Mouse (Mus musculus) liver, embryonic 12.5 days (tissue): ENCODE data around the gene Yars. TPM values are rescaled to one million over a fixed set of nuclear protein-coding genes. Genes with fewer than 3 reads are reported as not detected.

Source experiments
- ATAC-seq: fragments of 200-750 bp; cut with Nextera tagmentation; 2 replicates; pipeline ENCODE4 v1.8.0; 2017; ENCODE audit warnings: moderate number of reproducible peaks, mild to moderate bottlenecking, moderate library complexity
- H3K27ac ChIP-seq: fragments of 300-500 bp; sonication (generic); 2 replicates; pipeline ENCODE4 v1.5.1; 2016; ENCODE audit warnings: mild to moderate bottlenecking
- H3K27me3 ChIP-seq: fragments of 300-500 bp; sonication (generic); replicated peaks from 2 replicates; pipeline ENCODE4 v1.6.1; 2016; ENCODE audit warnings: mild to moderate bottlenecking, moderate library complexity
- H3K36me3 ChIP-seq: fragments of 300-500 bp; sonication (generic); 2 replicates; pipeline ENCODE4 v1.6.1; 2016; ENCODE audit warnings: mild to moderate bottlenecking, moderate library complexity
- H3K4me1 ChIP-seq: fragments of 300-500 bp; sonication (generic); 2 replicates; pipeline ENCODE4 v1.6.1; 2016
- H3K4me2 ChIP-seq: fragments of 300-500 bp; sonication (generic); 2 replicates; pipeline ENCODE4 v1.6.1; 2016; ENCODE audit warnings: mild to moderate bottlenecking, moderate library complexity
- H3K4me3 ChIP-seq: fragments of 300-500 bp; sonication (generic); 2 replicates; pipeline ENCODE4 v1.5.1; 2016; ENCODE audit warnings: mild to moderate bottlenecking, moderate library complexity
- H3K9ac ChIP-seq: fragments of 300-500 bp; sonication (generic); 2 replicates; pipeline ENCODE4 v1.6.1; 2016; ENCODE audit warnings: mild to moderate bottlenecking, moderate library complexity
- H3K9me3 ChIP-seq: fragments of 300-500 bp; sonication (generic); replicated peaks from 2 replicates; pipeline ENCODE4 v1.6.1; 2016; ENCODE audit warnings: mild to moderate bottlenecking, moderate library complexity
- WGBS: fragments of 180-500 bp; shearing (Covaris S2); methylation state at CpG from one replicate; pipeline ENCODE4 v1.1.7; 2016; ENCODE audit not compliant: insufficient replicate concordance; 5-methylcytosine and 5-hydroxymethylcytosine counted together
- polyA plus RNA-seq: library from polyadenylated mRNA; unstranded; fragments of >200 nt; fragmentation: Nextera tagmentation; extraction: Ambion mirVana; gene quantifications from 2 replicates; pipeline ENCODE4 v1.2.1, GENCODE M21; 2016

Gene Yars
- polyA plus RNA-seq, 1 experiment from 2014 or later: 92.9 TPM

DNA sequence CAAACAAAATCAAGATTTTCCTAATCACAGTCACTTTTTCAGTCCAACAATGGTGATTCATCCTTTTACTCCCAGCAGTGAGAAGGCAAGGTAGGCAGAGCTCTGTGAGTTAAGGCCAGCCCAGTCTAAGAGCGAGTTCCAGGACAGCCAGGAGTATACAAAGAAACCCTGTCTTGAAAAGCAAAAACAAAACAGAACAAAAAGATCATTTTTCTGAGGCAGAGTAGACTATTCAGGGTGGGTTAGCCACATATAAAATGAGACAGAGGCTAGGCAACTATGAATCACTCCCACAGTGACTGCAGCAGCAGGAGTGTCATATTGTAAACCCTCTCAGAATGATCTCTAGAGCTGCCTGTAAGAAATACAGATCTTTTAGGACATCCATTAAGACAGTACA lies 40.2 kb upstream of the Yars start:
- WGBS: 77% methylated on average over 1 of the region's 1 CpGs
- peaks cover 57% of the 10 kb centered on the region for H3K36me3 ChIP-seq
- no peak for ATAC-seq
- H3K4me1 ChIP-seq: 0 out of 2 replicates have a peak, but pooled peaks cover 5% of the 10 kb centered on the region
- H3K9ac ChIP-seq: no peak overlapping the region
- no peaks in the 10 kb centered on the region for H3K9me3 ChIP-seq
- H3K4me2 ChIP-seq: no peak overlapping the region
- no peaks in the 10 kb centered on the region for H3K27me3 ChIP-seq
- no peak overlapping the region for H3K27ac ChIP-seq
- H3K4me3 ChIP-seq: no peak overlapping the region

DNA sequence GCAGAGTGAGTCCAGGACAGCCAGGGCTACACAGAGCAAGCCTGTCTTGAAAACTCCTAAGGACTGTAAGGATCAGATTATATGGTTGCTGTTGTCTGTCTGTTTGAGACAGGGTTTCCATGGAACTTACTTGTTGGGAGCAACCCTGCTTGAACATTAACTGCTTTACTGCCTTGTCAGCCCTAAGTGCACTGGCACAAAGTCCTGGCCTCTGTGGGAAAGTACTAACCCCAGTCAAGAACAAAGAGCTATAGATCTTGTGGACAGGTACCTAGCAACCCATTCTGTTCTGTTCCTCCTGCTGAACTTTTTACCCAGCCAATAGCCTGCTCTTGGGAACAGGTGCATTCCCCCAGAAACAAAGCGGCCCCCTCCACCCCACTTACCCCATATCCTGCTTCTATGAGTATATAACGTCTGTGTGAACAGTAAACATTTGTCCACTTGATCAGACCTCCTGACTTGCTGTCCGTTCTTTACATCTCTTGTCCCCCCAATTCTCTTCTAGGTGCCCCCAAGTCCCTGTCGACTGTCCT lies 38.2 kb upstream of the Yars start:
- no peak overlapping the region for H3K9ac ChIP-seq
- H3K9me3 ChIP-seq: no peaks in the 10 kb centered on the region
- H3K4me1 ChIP-seq: 0 out of 2 replicates have a peak, but pooled peaks cover 5% of the 10 kb centered on the region
- H3K27ac ChIP-seq: no peak overlapping the region
- no peak overlapping the region for H3K4me3 ChIP-seq
- peaks cover 78% of the 10 kb centered on the region for H3K36me3 ChIP-seq
- ATAC-seq: no peak
- no peaks in the 10 kb centered on the region for H3K27me3 ChIP-seq
- 79% methylated on average over 4 of the region's 4 CpGs for WGBS
- no peak overlapping the region for H3K4me2 ChIP-seq

DNA sequence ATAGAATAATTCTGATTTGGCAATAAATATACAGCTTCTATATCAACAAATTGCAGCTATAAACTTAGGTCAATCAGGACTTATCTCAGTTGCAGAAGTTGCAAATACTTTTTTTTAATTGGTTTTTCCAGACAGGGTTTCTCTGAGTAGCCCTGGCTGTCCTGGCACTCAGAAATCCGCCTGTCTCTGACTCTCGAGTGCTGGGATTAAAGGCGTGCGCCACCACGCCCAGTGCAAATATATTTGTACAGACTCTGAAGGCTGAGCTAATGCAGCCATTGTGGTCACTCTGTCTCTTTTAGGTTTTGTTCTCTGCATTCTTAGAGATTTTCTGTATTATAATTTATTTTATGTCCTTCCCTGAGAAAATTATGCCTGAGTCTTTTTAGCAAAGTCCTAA lies 32.0 kb upstream of the Yars start:
- 81% methylated on average over 5 of the region's 5 CpGs for WGBS
- Histone ChIP-seq H3K9ac (no peak overlapping the region), H3K27me3 (no peaks in the 10 kb centered on the region), H3K27ac (no peak overlapping the region), H3K4me1 (peaks cover 19% of the 10 kb centered on the region), H3K4me2 (no peak overlapping the region), H3K36me3 (peaks cover 72% of the 10 kb centered on the region), H3K9me3 (no peaks in the 10 kb centered on the region), H3K4me3 (no peak overlapping the region)
- ATAC-seq: no peak

DNA sequence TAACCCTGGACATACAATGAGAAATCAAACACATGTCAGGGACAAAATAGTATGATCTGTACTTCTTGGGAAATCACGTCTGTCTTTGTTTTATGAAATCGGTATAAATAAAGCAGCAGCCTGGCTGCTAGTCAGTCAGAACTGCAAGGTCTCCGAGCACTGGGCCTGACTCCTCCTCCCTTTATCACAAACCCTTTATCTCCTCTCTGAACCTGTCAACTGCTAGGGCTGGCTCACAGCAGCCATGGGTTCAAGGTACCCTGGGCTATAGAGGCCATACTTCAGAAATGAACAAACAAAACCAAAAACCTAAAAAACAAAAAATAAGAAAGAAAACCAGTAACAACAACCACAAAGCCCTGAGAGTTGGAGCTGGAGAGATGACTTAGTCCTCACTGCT lies 31.0 kb upstream of the Yars start:
- 0 out of 2 replicates have a peak overlapping the region, but pooled peaks have one; percentile 20 for H3K9ac ChIP-seq
- H3K4me1 ChIP-seq: peaks cover 19% of the 10 kb centered on the region
- peak overlapping the region; percentile 74 for H3K27ac ChIP-seq
- peak overlapping the region; percentile 23; the same call in 1 of the 2 replicates for H3K4me2 ChIP-seq
- no peaks in the 10 kb centered on the region for H3K9me3 ChIP-seq
- no peaks in the 10 kb centered on the region for H3K27me3 ChIP-seq
- peak; percentile 96 for ATAC-seq
- WGBS: 39% methylated on average over 3 of the region's 3 CpGs
- H3K4me3 ChIP-seq: no peak overlapping the region
- peaks cover 65% of the 10 kb centered on the region for H3K36me3 ChIP-seq

DNA sequence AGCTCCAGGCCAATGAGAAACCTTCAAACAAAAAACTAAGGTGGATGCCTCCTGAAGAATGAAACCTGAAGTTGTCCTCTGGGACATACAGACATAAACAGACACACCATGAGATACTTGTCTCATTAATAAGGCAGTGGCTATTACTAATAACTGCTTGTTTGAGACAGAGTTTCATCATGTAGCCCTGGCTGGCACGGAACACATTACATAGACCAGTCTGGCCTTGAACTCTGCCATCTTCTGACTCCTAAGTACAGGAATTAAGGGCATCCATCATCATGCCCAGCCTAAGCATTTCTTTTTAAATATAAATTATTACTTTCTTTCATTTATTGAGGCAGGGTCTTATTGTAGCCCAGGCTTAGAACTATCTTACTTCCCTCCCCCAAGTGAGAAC lies 28.5 kb upstream of the Yars start:
- Histone ChIP-seq H3K27ac (no peak overlapping the region), H3K36me3 (peaks cover 63% of the 10 kb centered on the region), H3K9ac (no peak overlapping the region), H3K4me2 (no peak overlapping the region), H3K4me1 (peaks cover 19% of the 10 kb centered on the region), H3K4me3 (no peak overlapping the region), H3K27me3 (no peaks in the 10 kb centered on the region), H3K9me3 (no peaks in the 10 kb centered on the region)
- 85% methylated on average over 1 of the region's 1 CpGs for WGBS
- no peak for ATAC-seq

DNA sequence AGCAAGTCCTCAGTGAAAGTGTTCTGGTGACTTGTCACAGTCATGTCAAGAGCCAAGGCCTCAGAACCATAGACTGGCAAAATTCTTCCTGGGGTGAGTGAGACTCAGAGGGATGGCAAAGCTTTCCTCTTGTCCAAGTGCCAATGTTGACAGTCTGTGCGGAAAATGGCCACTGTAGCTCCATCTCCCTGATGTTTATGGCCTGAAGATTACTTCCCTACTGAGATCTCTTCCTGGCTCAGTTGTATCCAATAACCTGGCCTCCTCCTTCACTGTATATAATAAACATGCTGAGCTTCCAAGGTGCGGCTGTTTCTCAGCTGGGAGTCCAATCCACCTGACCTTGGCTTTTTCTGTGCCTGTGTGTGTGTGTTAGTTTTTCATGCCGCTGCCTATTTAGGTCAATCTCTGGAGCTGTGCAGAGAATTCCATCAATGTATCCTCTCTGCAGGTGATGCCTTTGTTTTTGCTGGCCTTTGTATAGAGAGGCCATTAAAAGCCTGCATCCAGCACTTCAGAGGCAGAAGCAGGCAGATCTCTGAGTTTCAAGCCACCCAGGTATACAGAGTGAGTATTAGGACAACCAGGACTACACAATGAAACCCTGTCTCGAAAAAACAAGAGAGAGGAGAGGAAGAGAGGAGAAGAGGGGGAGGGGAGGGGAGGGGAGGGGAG lies 27.8 kb upstream of the Yars start:
- Histone ChIP-seq H3K4me2 (no peak overlapping the region), H3K27me3 (no peaks in the 10 kb centered on the region), H3K36me3 (peaks cover 64% of the 10 kb centered on the region), H3K27ac (no peak overlapping the region), H3K9me3 (no peaks in the 10 kb centered on the region), H3K9ac (no peak overlapping the region), H3K4me3 (no peak overlapping the region), H3K4me1 (peaks cover 19% of the 10 kb centered on the region)
- ATAC-seq: no peak
- 73% methylated on average over 4 of the region's 4 CpGs for WGBS

DNA sequence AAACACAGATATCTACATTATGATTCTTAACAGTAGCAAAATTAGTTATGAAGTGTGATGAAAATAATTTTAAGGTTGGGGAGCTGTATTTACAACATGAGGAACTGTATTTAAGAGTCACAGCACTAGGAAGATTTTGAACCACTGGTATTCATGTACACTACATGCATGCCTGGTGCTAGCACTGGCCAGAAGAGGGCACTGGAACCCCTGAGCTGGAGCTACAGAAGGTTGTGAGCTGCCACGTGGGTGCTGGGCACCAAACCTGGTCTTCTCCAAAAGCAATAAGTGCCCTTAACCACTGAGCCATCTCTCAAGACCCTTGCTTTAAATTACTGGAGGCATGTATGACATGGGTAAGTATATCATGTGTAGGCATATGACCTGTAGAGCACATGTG lies 17.0 kb upstream of the Yars start:
- 64% methylated on average over 1 of the region's 1 CpGs for WGBS
- no peak overlapping the region for H3K27ac ChIP-seq
- ATAC-seq: no peak

DNA sequence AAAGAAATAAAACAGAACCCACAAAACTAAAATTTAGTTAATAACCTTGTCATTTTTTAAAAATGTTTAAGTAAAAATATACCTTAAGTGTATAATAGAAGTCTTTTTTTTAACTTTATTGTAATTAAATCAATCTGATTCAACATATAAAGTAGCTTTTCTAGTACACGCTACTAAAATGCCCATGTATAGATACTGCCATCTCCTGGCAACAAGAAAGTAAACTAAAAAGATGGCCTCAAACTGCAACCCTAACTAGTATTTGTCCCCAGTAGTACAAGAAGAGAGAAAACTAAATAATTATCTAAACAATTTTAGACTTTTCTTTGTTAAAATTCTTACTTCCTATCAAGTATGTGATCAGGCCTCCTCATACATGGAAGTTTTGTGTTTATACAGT lies 10.0 kb upstream of the Yars start:
- Histone ChIP-seq H3K9ac (no peak overlapping the region), H3K4me2 (no peak overlapping the region), H3K27me3 (no peaks in the 10 kb centered on the region), H3K4me1 (peaks cover 7% of the 10 kb centered on the region; the same call in 1 of the 2 replicates), H3K9me3 (no peaks in the 10 kb centered on the region), H3K27ac (no peak overlapping the region), H3K4me3 (no peak overlapping the region), H3K36me3 (peaks cover 61% of the 10 kb centered on the region)
- 77% methylated on average over 1 of the region's 1 CpGs for WGBS
- no peak for ATAC-seq

More for the DNA sequence above, 17.0 kb upstream of the Yars start:
- no peak overlapping the region for H3K9ac ChIP-seq
- H3K4me3 ChIP-seq: no peak overlapping the region
- H3K27me3 ChIP-seq: no peaks in the 10 kb centered on the region
- no peaks in the 10 kb centered on the region for H3K9me3 ChIP-seq
- H3K4me2 ChIP-seq: no peak overlapping the region
- peaks cover 76% of the 10 kb centered on the region for H3K36me3 ChIP-seq
- H3K4me1 ChIP-seq: no peaks in the 10 kb centered on the region

DNA sequence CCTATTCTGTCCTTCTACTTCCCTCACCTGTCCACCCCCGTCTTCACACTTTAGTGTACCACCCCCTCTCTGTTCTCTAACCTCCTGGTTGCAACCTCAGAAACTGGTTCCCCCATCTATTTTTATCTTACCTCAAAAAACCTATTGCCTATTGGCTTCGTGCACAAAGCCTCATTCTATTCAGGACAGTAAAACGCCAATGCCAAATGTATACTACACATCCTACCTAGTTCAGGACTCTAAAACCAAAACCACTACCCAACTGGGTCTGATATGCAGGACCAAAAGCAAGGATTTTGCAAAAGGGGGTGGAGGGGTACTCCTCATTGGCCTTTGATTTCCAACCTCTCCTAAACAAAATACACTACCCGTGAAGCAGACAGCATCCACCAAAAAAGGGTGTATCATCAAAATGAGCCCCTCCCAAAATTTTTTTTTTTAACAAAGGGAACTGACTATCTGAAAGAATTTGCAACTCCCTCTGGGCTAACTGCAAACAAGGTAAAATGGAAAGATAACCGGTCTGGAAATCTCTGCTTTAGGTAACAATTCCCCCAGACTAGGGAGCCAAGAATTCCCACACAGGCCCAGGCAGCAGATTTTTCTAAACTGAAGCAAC lies 1.4 kb upstream of the Yars start:
- WGBS: 35% methylated on average over 5 of the region's 5 CpGs
- no peak for ATAC-seq

DNA sequence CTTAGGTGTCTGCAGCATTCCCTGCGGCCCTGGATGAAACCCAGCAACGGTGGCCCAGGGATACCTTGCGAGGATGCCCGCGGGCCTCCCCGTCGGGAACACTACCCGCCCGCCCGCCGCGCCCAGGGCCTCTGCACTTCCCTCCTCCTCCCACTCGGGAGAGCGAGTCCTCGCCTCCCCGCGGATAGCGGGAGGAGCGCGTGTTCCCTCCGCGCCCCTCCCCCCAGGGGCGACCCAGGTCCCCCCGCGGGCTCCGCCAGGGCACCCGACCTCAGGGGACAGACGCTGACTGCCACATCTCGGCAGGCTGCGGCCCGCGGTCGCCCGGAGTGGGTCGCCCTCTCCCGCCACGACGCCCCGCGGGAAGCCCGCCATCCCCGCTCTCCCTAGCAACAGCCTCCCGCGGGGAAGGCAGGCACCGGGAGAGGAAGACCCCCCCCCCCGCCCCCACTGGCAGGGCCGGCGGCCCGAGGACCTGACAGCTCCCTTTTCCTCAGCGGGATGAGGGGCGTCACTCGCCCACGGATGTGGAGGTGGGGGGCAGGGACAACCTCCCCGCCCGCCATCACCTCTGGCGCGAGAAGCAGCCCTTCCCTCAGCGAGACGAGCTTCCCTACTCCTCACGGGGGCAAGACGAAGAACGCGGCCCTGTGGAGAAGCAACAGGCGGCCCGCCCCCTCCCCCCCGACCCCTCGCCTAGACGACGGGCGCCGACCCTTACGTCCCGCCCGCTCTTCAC lies 588 bp upstream of the Yars start:
- no peaks in the 10 kb centered on the region for H3K9me3 ChIP-seq
- peak overlapping the region; percentile 92 for H3K4me2 ChIP-seq
- no peaks in the 10 kb centered on the region for H3K27me3 ChIP-seq
- H3K4me3 ChIP-seq: peak overlapping the region; percentile 89
- H3K27ac ChIP-seq: peak overlapping the region; percentile 90
- H3K9ac ChIP-seq: peak overlapping the region; percentile 92
- peak; percentile 61 for ATAC-seq
- WGBS: 2% methylated on average over 62 of the region's 74 CpGs
- H3K36me3 ChIP-seq: peaks cover 23% of the 10 kb centered on the region
- peaks cover 48% of the 10 kb centered on the region for H3K4me1 ChIP-seq

More for the DNA sequence above, 1.4 kb upstream of the Yars start:
- Histone ChIP-seq H3K4me1 (peaks cover 41% of the 10 kb centered on the region), H3K27ac (peak overlapping the region; percentile 90), H3K9me3 (no peaks in the 10 kb centered on the region), H3K27me3 (no peaks in the 10 kb centered on the region), H3K4me2 (peak overlapping the region; percentile 92), H3K9ac (peak overlapping the region; percentile 92), H3K36me3 (peaks cover 18% of the 10 kb centered on the region), H3K4me3 (peak overlapping the region; percentile 89)

DNA sequence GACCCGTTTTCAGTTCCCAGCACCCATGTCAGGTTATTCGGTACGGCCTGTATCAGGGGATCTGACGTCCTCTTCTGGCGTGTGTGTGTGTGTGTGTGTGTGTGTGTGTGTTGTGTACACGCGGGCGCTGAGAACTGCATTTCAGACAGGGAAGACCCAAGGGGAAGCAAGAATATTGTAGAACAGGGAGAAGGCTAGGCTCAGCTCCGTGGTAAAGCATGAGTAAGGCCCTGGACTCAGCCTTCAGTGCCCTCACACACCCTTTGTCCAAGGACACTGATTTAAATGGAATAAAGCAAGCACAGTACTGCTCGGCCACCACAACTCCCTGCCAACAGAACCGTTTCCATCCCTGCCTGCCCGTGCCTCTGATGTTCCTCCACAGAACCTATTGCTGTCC lies 978 bp downstream of the Yars start:
- Histone ChIP-seq H3K4me1 (peaks cover 54% of the 10 kb centered on the region), H3K27me3 (no peaks in the 10 kb centered on the region), H3K36me3 (peaks cover 39% of the 10 kb centered on the region), H3K9me3 (no peaks in the 10 kb centered on the region), H3K9ac (peak overlapping the region; percentile 91), H3K4me2 (peak overlapping the region; percentile 92), H3K4me3 (peak overlapping the region; percentile 89), H3K27ac (peak overlapping the region; percentile 91)
- ATAC-seq: no peak
- 2% methylated on average over 12 of the region's 12 CpGs for WGBS

DNA sequence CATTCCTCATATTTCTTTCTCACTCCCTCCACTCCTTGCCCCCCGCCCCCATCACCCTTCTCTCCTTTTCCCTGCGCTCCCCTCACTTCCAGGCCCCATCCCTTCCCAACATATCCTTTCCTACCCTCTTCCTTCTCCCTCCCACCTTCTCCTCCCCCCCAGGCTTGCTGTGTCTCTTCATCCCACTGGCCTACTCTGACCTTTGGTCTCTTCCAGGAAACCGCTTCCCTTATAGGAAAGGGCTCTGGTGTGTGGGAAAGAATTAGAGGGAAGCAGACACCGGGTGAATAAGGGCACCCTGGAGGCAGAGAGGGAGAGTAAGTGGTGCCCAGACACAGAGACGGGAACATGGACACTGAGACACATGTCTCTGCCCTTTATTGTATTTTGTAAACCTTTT lies 2.1 kb downstream of the Yars start:
- WGBS: 76% methylated on average over 5 of the region's 5 CpGs
- Histone ChIP-seq H3K27me3 (no peaks in the 10 kb centered on the region), H3K4me1 (peaks cover 54% of the 10 kb centered on the region), H3K27ac (peak overlapping the region; percentile 91; the same call in 1 of the 2 replicates), H3K9ac (peak overlapping the region; percentile 53), H3K9me3 (no peaks in the 10 kb centered on the region), H3K4me2 (peak overlapping the region; percentile 92), H3K36me3 (peaks cover 50% of the 10 kb centered on the region), H3K4me3 (peak overlapping the region; percentile 89)
- no peak for ATAC-seq
